Mouse (Mus musculus) limb, embryonic 10.5 days (tissue): ENCODE results near the gene Anapc16. TPM values are rescaled to one million over a fixed set of nuclear protein-coding genes. Genes with fewer than 3 reads are reported as not detected.
A peak's percentile ranks its signal among the peaks of the same experiment; 100 is the strongest.

Experiments used
- DNase-seq: peaks from one replicate; pipeline ENCODE4 v3.0.0-alpha.2; 2017; ENCODE audit warnings: low spot score
- H3K27ac ChIP-seq: fragments of 300-500 bp; sonication (generic); 2 replicates; pipeline ENCODE4 v1.5.1; 2016; ENCODE audit warnings: mild to moderate bottlenecking
- H3K27me3 ChIP-seq: fragments of 300-500 bp; sonication (generic); 2 replicates; pipeline ENCODE4 v1.6.1; 2016; ENCODE audit warnings: low read depth, mild to moderate bottlenecking; ENCODE audit not compliant: poor library complexity, severe bottlenecking
- H3K36me3 ChIP-seq: fragments of 300-500 bp; sonication (generic); 2 replicates; pipeline ENCODE4 v1.6.1; 2016; ENCODE audit warnings: mild to moderate bottlenecking, moderate library complexity
- H3K4me1 ChIP-seq: fragments of 300-500 bp; sonication (generic); 2 replicates; pipeline ENCODE4 v1.6.1; 2016
- H3K4me3 ChIP-seq: fragments of 300-500 bp; sonication (generic); 2 replicates; pipeline ENCODE4 v1.5.1; 2016; ENCODE audit warnings: mild to moderate bottlenecking, moderate library complexity
- H3K9me3 ChIP-seq: fragments of 300-500 bp; sonication (generic); replicated peaks from 2 replicates; pipeline ENCODE4 v1.6.1; 2016; ENCODE audit warnings: mild to moderate bottlenecking
- WGBS: fragments of 180-500 bp; shearing (Covaris S2); methylation state at CpG from one replicate; pipeline ENCODE4 v1.1.7; 2016; 5-methylcytosine and 5-hydroxymethylcytosine counted together
- polyA plus RNA-seq: library from polyadenylated mRNA; unstranded; fragments of >200 nt; fragmentation: Nextera tagmentation; extraction: Ambion mirVana; gene quantifications from 2 replicates; pipeline ENCODE4 v1.2.1, GENCODE M21; 2016

The Anapc16 gene
- polyA plus RNA-seq, 1 experiment from 2014 or later: 111 TPM

DNA sequence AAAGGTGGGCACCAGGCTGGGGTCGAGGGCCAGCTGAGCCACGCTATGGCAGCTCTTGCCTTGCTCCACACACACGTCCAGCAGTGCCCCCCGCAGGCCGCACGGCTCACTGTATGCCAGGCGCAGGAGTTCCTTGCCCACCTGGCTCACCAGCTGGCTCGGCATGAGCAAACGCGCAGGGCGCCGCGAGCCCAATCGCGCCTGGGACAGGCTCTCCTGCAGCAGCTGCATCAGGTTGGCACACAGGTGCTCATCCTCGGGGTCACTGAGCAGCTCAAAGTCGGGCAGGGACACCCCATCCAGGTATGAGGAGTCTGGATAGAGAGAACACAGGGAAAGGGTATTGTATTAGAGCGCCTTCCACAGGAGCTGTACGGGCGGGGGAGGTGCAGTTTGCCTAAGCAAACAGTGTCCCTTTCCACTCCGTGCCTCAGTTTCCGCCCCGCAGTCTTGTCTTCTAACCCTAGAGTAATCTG is 52.2 kb downstream of the Anapc16 start:
- Histone ChIP-seq H3K27ac (peak overlapping the region; percentile 95), H3K4me1 (peaks cover 44% of the 10 kb centered on the region), H3K27me3 (0 out of 2 replicates have a peak, but pooled peaks cover 3% of the 10 kb centered on the region), H3K4me3 (peak overlapping the region; percentile 73), H3K9me3 (no peaks in the 10 kb centered on the region), H3K36me3 (peaks cover 17% of the 10 kb centered on the region)
- WGBS: under 1% methylated on average over 23 of the region's 23 CpGs
- DNase-seq: peak; percentile 83

DNA sequence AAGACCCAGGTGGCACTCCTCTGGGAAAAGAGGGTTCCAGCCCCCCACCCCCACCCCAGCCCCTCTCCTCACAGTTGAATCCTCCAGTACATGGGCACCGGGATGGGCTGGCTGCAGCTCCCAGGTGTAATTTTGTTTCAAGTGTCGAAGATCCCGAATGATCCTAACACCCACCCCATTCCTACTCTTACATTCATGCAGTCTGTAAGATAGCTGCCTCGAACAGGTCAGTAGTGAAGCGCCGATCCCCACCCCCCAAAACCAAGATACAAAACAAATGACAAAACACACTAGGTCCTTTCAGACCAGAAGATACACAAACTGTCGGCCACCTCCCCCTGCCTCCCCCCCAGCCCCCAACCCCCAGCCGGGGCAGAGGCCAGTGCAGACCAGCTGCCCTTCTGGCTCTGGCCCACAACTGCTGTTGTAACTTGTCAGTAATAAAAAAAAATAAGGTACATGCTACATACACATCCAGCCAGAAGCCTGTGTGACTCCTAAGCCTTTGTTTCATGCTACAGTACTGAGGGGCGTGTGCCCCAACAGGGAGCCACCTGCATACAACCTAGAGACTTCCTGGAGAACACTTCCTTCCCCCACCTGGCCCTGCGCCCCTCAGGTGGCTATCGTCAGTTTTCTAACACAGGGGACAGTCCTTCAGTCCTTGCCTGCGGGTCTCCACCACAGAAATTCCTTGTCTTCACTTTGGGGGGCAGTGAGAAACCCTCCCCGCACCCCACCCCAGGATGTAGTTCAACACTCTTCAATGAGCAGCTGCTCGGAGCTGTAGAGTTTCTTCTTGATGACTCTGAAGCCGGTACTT is 52.9 kb downstream of the Anapc16 start:
- Histone ChIP-seq H3K36me3 (peaks cover 17% of the 10 kb centered on the region), H3K27me3 (no peaks in the 10 kb centered on the region), H3K27ac (peak overlapping the region; percentile 95), H3K9me3 (no peaks in the 10 kb centered on the region), H3K4me1 (peaks cover 44% of the 10 kb centered on the region), H3K4me3 (peak overlapping the region; percentile 73)
- 45% methylated on average over 15 of the region's 15 CpGs for WGBS
- DNase-seq: no peak

GRCm38 (mm10) chr10:59949255-59949648 is 53.7 kb downstream of the Anapc16 start:
- DNase-seq: no peak
- Histone ChIP-seq H3K36me3 (peaks cover 17% of the 10 kb centered on the region), H3K27ac (peak overlapping the region; percentile 43; the same call in 1 of the 2 replicates), H3K9me3 (no peaks in the 10 kb centered on the region), H3K27me3 (no peaks in the 10 kb centered on the region), H3K4me1 (peaks cover 44% of the 10 kb centered on the region), H3K4me3 (peak overlapping the region; percentile 73)
- WGBS: 94% methylated on average over 1 of the region's 1 CpGs

DNA sequence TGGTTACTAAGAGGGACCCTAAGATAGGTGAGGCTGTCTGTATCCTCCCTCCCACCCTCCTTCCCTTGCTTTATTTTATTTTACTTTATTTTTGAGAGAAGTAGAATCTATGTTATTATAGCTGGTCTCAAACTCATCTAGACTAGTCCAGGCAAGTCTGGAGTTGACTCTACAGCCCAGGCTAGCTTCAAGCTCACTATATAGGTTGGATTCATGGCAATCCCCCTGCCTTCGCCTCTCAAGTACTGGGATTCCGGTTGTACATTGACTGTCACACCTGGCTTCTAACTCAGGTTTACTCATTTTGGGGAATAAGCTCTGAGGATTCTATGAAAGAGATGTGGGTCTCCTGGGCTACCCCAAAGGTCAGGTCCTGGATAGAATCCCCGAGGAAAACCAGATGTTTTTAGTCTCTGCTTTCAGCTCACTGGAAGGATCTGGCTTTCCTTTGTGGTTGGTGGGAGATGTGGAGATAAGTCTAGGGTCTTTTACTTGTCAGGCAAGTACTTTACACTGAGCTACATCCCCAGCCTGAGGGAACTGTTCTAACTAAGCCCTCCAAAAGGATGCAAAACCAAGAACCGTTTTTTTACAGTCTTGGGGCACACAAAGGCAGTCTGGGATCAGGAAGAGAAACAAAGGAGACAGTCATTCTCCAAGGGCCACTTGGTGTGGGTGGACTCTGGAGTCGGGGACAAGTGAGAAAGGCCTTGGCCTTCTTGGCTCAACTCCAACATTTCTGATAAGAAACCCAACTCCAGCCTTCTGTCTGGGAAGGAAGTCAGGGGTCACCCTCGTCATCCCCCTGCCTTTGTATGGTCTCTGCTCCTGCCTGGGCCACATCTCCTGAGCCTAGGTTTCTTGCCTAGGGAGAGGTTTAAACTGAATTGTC is 54.3 kb downstream of the Anapc16 start:
- Histone ChIP-seq H3K4me1 (peaks cover 46% of the 10 kb centered on the region), H3K27ac (peak overlapping the region; percentile 43), H3K27me3 (peaks cover 3% of the 10 kb centered on the region; the same call in 1 of the 2 replicates), H3K4me3 (peak overlapping the region; percentile 73), H3K9me3 (no peaks in the 10 kb centered on the region), H3K36me3 (peaks cover 17% of the 10 kb centered on the region)
- whole genome bisulfite sequencing: 64% methylated on average over 6 of the region's 6 CpGs
- no peak for DNase-seq

- no peak for DNase-seq
- Histone ChIP-seq H3K4me1 (peaks cover 48% of the 10 kb centered on the region), H3K36me3 (peaks cover 17% of the 10 kb centered on the region), H3K9me3 (no peaks in the 10 kb centered on the region), H3K27me3 (peaks cover 3% of the 10 kb centered on the region; the same call in 1 of the 2 replicates), H3K27ac (no peak overlapping the region), H3K4me3 (no peak overlapping the region)
- WGBS: 73% methylated on average over 7 of the region's 7 CpGs
Measured at GRCm38 (mm10) chr10:59947296-59948073, 55.5 kb downstream of the Anapc16 start.

- peaks cover 17% of the 10 kb centered on the region for H3K36me3 ChIP-seq
- WGBS: 93% methylated on average over 5 of the region's 5 CpGs
Measured at GRCm38 (mm10) chr10:59946362-59946761, 56.6 kb downstream of the Anapc16 start.

GRCm38 (mm10) chr10:59945416-59945815 is 57.5 kb downstream of the Anapc16 start:
- no peaks in the 10 kb centered on the region for H3K9me3 ChIP-seq
- H3K4me3 ChIP-seq: no peak overlapping the region
- 85% methylated on average over 3 of the region's 3 CpGs for WGBS
- H3K4me1 ChIP-seq: peaks cover 41% of the 10 kb centered on the region
- DNase-seq: no peak
- H3K27me3 ChIP-seq: peaks cover 3% of the 10 kb centered on the region
- no peak overlapping the region for H3K27ac ChIP-seq
- H3K36me3 ChIP-seq: peaks cover 15% of the 10 kb centered on the region

More at GRCm38 (mm10) chr10:59946362-59946761, 56.6 kb downstream of the Anapc16 start:
- Histone ChIP-seq H3K27me3 (peaks cover 3% of the 10 kb centered on the region), H3K27ac (no peak overlapping the region), H3K4me3 (no peak overlapping the region), H3K9me3 (no peaks in the 10 kb centered on the region), H3K4me1 (peaks cover 50% of the 10 kb centered on the region)
- no peak for DNase-seq

DNA sequence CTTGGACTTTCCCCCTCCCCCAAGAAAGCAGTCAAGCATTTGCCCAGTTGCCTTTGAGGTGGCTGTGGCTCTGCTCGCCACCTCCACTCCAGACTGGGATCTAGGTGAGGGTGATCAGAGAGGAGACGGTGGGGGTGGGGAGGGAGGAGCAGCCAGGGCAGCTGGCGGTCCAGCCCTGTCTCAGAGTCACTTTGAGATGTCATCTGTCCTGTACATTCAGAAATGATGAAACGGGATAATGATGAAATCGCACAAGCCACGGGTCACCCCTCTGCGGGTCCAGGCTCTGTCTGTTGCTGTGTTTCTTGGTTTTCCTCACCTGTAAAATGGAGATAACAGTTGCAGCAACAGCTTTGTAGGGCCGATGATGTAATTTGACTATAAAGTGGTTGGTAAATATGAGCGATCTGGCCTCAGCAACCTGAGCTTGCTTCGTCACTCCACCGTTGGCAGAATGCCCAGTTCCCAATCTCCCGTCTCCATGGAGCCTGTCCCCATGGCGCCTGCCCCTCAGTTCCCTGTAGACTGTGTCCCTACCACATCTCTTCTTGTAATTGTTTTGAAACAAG is 59.4 kb downstream of the Anapc16 start:
- Histone ChIP-seq H3K9me3 (no peaks in the 10 kb centered on the region), H3K27me3 (peaks cover 3% of the 10 kb centered on the region), H3K4me3 (peak overlapping the region; percentile 35), H3K27ac (peak overlapping the region; percentile 80), H3K4me1 (peaks cover 22% of the 10 kb centered on the region), H3K36me3 (no peaks in the 10 kb centered on the region)
- peak; percentile 33 for DNase-seq
- 67% methylated on average over 13 of the region's 13 CpGs for WGBS

DNA sequence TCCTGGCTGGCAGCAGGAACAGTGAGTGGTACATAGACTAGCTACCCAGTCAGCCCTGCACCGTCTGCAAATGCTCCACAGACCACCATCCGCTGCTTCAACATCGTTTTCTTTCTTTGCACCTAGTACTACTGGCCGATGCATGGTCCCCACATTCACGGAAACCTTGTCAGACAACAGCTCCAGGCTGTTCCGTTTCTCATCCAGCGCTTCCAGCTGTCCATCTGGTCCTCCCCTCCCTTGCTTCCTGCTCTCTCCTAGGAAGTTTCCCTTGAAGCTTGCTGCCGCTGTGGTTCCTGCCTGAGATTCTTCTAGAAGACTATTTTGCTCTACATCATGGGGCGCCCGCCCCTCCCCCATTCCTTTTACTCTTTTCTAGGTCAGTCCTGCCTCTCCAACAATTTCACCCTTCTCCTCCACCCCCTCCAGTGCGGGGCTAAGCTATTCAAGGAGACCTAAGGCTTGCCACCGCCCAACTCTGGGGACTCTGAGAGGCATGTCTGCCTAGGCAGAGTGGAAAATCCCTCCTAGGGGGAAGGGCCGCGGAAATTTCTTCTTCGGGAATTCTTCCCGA is 60.0 kb downstream of the Anapc16 start:
- Histone ChIP-seq H3K36me3 (no peaks in the 10 kb centered on the region), H3K4me1 (peaks cover 21% of the 10 kb centered on the region), H3K4me3 (peak overlapping the region; percentile 35), H3K27ac (peak overlapping the region; percentile 80), H3K9me3 (no peaks in the 10 kb centered on the region), H3K27me3 (peaks cover 3% of the 10 kb centered on the region)
- 3% methylated on average over 16 of the region's 16 CpGs for WGBS
- peak; percentile 68 for DNase-seq

DNA sequence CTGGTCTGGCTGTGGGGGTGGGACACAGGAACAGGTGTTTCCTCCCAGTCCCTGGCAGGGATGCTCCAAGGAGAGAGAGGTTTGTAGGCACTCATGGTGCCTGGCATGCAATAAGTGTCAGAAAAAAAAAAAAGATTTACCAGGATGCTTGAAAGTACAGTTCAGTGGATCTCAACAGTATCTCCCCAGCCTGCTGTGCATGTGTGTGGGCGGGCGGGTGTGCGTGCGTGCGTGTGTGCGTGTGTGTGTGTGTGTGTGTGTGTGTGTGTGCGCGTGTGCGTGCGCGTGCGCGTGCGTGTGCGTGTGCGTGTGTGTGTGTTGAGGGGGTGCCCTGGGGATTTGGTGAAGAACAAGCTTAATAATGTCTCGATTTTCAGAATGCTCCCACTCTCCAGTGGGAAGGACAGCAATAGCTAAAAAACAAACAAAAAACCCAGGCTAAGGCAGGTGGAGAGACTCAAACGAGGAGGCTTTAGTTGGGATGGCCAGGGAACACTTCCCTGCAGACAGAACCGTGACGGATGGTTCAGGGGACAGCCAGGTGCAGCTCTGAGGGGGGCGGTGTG is 60.6 kb downstream of the Anapc16 start:
- H3K36me3 ChIP-seq: no peaks in the 10 kb centered on the region
- no peaks in the 10 kb centered on the region for H3K9me3 ChIP-seq
- peak overlapping the region; percentile 80 for H3K27ac ChIP-seq
- peaks cover 3% of the 10 kb centered on the region for H3K27me3 ChIP-seq
- H3K4me3 ChIP-seq: peak overlapping the region; percentile 35
- 53% methylated on average over 21 of the region's 21 CpGs for WGBS
- no peak for DNase-seq
- H3K4me1 ChIP-seq: peaks cover 21% of the 10 kb centered on the region

- Histone ChIP-seq H3K4me3 (no peak overlapping the region), H3K27ac (no peak overlapping the region), H3K4me1 (peaks cover 41% of the 10 kb centered on the region), H3K27me3 (peaks cover 3% of the 10 kb centered on the region), H3K36me3 (no peaks in the 10 kb centered on the region), H3K9me3 (no peaks in the 10 kb centered on the region)
- 59% methylated on average over 1 of the region's 1 CpGs for WGBS
- DNase-seq: no peak
Measured at GRCm38 (mm10) chr10:59939081-59939480, 63.9 kb downstream of the Anapc16 start.
